Mouse (Mus musculus) fat pad, adult 2 months (tissue): ENCODE data around the gene Man1c1.

ENCODE experiments used
- DNase-seq: peaks from one replicate; pipeline ENCODE4 v3.0.0-alpha.2; 2011; ENCODE audit warnings: low read depth, low spot score; ENCODE audit errors: extremely low read depth

Man1c1 gene

DNA sequence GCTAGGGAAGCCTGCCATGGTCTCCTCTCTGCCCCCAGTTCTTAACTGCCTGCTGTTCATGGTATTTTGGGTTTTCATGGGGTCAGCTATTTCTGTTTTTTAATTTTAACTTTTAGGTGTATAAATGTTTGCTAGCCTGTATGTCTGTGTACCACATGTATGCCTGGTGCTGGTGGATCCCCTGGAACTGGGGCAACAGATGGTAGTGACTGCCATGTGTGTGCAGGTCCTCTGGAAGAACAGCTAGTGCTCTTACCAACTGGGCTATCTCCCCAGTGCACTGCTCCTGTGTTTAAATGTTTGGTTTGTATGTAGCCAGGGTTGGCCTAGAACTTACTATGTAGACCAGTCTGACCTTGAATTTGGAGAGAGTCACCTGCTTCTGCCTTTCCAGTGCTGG lies 184.8 kb downstream of the Man1c1 start:
- DNase-seq = no peak

DNA sequence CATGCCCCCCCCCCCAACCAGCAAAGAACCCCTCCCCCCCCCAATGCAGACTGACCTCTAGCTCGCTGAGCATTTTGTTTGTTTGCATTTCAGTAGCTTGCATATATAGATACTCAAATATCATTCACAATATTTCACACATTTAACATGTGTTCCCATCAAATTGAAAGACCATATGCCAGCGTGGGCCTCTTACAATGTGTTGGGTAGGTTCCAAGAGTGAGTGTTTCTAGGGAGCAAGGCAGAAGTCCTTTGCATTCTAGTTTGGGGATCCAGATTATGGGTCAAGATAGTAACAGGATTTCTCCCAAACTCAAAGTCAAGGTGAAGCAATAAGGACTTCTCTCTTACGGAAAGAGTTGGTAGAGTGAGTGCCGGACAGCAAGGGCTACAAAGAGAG lies 185.5 kb downstream of the Man1c1 start:
- no peak for DNase-seq

DNA sequence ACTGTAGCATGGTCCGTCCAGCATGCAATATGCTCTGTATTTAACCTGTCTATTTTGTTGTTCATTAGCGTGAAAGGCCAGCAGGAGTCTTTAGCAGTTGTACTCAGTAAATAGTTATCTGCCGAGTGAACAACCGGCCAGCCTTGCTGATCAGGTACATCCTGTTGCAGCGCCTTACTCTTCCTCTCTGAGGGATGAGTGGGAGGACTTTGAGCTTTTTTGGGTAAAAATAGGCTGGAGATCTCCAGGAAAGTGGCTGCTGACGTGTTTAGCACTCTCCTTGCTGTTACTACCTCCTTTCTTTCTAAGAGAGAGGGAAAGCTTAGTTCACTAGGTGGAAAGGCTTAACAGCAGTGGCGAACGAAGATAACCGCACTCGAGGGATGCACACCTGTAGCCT lies 186.4 kb downstream of the Man1c1 start:
- no peak for DNase-seq

DNA sequence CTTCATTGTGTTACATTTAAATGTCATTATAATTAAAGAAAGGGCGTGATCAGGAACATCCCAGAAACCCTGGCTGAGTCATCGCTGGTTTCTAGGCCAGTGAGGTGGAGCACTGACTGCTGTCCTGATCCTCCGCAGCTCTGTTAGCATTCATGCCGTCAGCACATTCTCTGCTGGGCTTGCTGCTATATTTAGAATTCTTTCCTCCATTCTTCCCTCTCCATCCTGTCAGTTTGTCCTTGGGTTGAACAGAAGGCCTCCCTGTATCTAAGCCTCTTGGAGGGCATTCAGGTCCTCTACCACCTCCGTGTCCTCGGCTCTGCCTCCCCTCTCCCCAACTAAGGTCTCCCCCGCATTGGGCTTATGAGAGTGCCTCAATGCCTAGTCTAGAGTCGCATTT lies 187.1 kb downstream of the Man1c1 start:
- no peak for DNase-seq

DNA sequence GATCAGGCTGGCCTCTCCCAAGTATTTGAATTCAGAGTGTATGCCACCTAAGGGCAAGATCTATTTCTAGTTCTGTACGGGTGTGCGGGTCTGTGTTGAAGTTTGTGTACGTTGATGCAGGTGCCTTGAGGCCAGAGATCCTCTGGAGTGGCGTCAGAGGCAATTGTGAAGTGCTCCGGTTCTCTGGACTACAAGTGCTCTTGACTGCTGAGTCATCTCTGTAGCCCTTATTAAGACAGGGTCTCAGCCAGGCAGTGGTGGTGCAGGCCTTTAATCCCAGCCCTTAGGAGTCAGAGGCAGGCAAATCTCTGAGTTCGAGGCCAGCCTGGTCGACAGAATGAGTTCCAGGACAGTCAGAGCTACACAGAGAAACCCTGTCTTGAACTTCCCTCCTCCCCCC lies 188.5 kb downstream of the Man1c1 start:
- no peak for DNase-seq

DNA sequence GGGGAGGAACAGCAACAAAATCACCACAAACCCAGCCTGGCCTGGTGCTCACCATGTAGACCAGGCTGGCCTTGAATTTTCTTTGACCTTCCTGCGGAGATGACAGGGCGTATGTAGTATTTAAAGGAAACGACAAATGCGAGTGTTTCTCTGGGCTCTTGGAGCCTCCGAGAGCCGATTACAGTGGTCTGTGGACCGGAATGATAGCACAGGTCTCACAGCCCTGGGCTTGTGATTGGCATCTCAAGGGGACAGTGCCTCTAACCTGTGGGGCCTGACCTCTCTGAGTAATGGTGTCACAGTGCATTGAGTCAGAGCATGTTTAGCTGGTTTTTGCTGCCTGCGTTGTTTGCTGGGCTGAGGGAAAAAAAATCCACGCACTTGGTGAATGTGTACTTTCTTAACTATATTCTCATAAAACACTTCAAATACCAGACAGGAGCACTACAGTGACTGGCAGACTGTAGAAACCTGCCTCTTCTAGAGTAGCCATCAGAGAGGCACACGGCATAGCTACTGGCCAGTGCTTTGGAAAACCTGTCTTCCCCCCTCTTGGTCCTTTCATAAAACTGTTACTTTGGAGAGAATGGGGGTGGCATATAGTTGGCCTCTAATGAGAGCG lies 189.7 kb downstream of the Man1c1 start:
- no peak for DNase-seq

DNA sequence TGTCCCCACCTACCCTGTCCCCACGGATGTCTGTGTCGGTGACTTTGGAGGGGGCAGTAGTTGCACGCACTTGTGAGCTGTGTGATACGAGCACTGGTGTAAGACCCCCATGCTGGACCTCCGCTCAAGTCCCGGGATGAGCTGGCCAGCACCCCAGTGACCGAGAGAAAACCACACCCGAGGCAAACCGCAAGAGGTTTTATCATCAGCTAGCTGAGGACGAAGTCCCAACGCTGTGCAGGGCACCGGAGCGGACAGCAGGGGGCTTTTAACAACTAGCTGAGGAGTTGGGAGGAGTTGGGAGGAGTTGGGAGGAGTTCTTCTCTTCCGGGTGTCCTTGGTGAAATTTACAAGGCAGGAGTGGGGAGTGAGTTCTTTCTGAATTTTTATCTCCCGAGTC lies 191.3 kb downstream of the Man1c1 start:
- no peak for DNase-seq

DNA sequence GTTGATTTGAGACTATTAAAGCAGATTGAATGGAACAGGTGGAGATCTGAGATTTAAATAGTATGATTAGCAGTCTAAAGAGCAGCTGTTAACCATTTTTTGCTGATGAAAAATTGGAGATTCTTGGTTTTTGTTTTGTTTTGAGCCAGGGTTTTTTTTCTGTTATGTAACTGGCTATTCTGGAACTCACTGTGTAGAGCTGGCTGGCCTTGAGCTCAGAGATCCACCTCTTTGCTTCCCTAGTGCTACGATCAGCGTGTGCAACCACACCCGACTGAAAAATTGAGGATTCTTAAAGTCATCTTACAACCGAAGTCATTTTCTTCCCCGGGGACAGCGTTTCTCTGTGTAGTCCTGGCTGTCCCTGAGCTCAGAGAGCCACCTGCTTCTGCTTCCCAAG lies 192.4 kb downstream of the Man1c1 start:
- DNase-seq = no peak
